Mouse (Mus musculus) midbrain, postnatal 0 days (tissue): Measurements from ENCODE around the gene Nrxn1. TPM values are rescaled to one million over a fixed set of nuclear protein-coding genes. Genes with fewer than 3 reads are reported as not detected.
"Not testable (repeated sequence)": the region's sequence is repeated elsewhere in the genome, so short reads cannot be mapped to it uniquely, and the experiment has no call there.

Source experiments
- ATAC-seq: fragments of 200-750 bp; cut with Nextera tagmentation; 2 replicates; pipeline ENCODE4 v1.8.0; 2017; ENCODE audit warnings: moderate number of reproducible peaks, mild to moderate bottlenecking, moderate TSS enrichment, moderate library complexity; ENCODE audit not compliant: low FRiP score
- DNase-seq: peaks from one replicate; pipeline ENCODE4 v3.0.0-alpha.2; 2015; ENCODE audit warnings: low spot score
- H3K27ac ChIP-seq: fragments of 300-500 bp; sonication (generic); 2 replicates; pipeline ENCODE4 v1.5.1; 2014; ENCODE audit warnings: low read depth, mild to moderate bottlenecking, low read length, mixed read lengths
- H3K27me3 ChIP-seq: fragments of 300-500 bp; sonication (generic); 2 replicates; pipeline ENCODE4 v1.6.1; 2014; ENCODE audit warnings: low read length, control low read depth, mixed read lengths; ENCODE audit not compliant: insufficient read depth
- H3K36me3 ChIP-seq: fragments of 300-500 bp; sonication (generic); 2 replicates; pipeline ENCODE4 v1.6.1; 2014; ENCODE audit warnings: low read length, control low read depth, mixed read lengths; ENCODE audit not compliant: insufficient read depth
- H3K4me1 ChIP-seq: fragments of 300-500 bp; sonication (generic); 2 replicates; pipeline ENCODE4 v1.6.1; 2014; ENCODE audit warnings: mild to moderate bottlenecking, control low read depth, antibody characterized with exemption, low read length, mixed read lengths; ENCODE audit not compliant: insufficient read depth
- H3K4me2 ChIP-seq: fragments of 300-500 bp; sonication (generic); 2 replicates; pipeline ENCODE4 v1.6.1; 2014; ENCODE audit warnings: low read depth, mild to moderate bottlenecking, low read length, mixed read lengths; ENCODE audit not compliant: poor library complexity, severe bottlenecking
- H3K4me3 ChIP-seq: fragments of 300-500 bp; sonication (generic); 2 replicates; pipeline ENCODE4 v1.5.1; 2014; ENCODE audit warnings: low read depth, mild to moderate bottlenecking, low read length, moderate library complexity
- H3K9ac ChIP-seq: fragments of 300-500 bp; sonication (generic); replicated peaks from 2 replicates; pipeline ENCODE4 v1.6.1; 2014; ENCODE audit warnings: mild to moderate bottlenecking, low read length, moderate library complexity, mixed read lengths; ENCODE audit not compliant: poor library complexity, severe bottlenecking
- H3K9me3 ChIP-seq: fragments of 300-500 bp; sonication (generic); 2 replicates; pipeline ENCODE4 v1.6.1; 2016; ENCODE audit warnings: low read length, control low read depth
- CTCF ChIP-seq: IDR thresholded peaks from 2 replicates; pipeline ENCODE4 v1.5.1; 2016; ENCODE audit warnings: antibody characterized with exemption, mild to moderate bottlenecking
- WGBS: fragments of 180-500 bp; shearing (Covaris S2); extraction: QIAGEN DNeasy Blood & Tissue Kit; methylation state at CpG from one replicate; pipeline ENCODE4 v1.1.7; 2014; 5-methylcytosine and 5-hydroxymethylcytosine counted together
- polyA plus RNA-seq: library from polyadenylated mRNA; unstranded; fragments of >200 nt; fragmentation: Nextera tagmentation; extraction: Ambion mirVana; gene quantifications from 2 replicates; pipeline ENCODE4 v1.2.1, GENCODE M21; 2015
- total RNA-seq: library from RNA; depleted of rRNA; stranded (reverse); fragments of >200 nt; gene quantifications from 2 replicates; pipeline ENCODE4 v1.2.3, GENCODE M21; 2014

Gene Nrxn1
- total and polyA plus RNA-seq, 2 experiments from 2014 or later, result 240 to 472 TPM

DNA sequence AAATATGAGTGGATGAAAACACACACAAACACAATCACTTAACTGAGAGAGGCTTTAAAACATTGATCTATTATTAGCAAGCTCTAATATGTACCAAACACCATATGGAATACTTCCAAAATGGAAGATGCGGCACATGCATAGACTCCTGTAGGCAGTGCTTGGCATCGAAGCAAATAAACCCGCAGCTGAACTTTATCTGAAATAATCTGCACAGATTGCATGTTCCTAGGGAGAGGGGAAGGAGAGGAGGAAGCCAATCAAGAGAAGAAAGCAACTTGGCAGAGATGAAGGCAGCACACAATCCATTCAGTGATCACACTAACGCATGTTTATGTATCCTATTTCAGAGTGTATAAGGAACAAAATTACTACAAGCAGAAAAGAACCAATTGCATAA, 542.5 kb downstream of the Nrxn1 start:
- Histone ChIP-seq H3K4me2 (no peak overlapping the region), H3K9me3 (no peaks in the 10 kb centered on the region), H3K4me3 (no peak overlapping the region), H3K4me1 (no peaks in the 10 kb centered on the region), H3K27me3 (no peaks in the 10 kb centered on the region), H3K27ac (no peak overlapping the region), H3K36me3 (no peaks in the 10 kb centered on the region), H3K9ac (no peak overlapping the region)
- DNase-seq (no peak), ATAC-seq (no peak)
- 83% methylated on average over 4 of the region's 4 CpGs for WGBS
- no peak for TF ChIP-seq CTCF

DNA sequence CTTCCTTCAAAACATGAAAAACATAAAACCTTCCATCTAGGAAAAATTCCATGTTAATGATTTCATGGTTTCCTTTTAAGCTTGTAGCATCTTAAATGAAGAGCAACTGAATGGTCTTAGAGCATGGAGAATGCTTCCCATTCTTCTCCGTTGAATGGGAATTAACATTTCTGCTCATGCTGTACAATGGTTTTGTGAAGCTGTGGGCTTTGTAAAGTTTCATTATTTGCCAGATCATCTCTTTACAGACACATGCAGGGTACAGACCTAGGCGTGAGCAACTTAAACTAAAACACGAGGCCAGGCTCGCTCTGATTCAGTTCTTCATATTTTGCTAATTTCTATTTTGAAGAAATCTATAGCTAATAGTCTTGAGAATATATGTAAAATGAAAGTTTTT, 546.1 kb downstream of the Nrxn1 start:
- no peak overlapping the region for H3K27ac ChIP-seq
- TF ChIP-seq CTCF, result no peak
- H3K27me3 ChIP-seq, result no peaks in the 10 kb centered on the region
- ATAC-seq (no peak), DNase-seq (no peak)
- no peak overlapping the region for H3K4me2 ChIP-seq
- H3K4me3 ChIP-seq, result no peak overlapping the region
- H3K9me3 ChIP-seq, result no peaks in the 10 kb centered on the region
- 28% methylated on average over 4 of the region's 4 CpGs for WGBS
- no peaks in the 10 kb centered on the region for H3K36me3 ChIP-seq
- no peaks in the 10 kb centered on the region for H3K4me1 ChIP-seq
- H3K9ac ChIP-seq, result no peak overlapping the region

DNA sequence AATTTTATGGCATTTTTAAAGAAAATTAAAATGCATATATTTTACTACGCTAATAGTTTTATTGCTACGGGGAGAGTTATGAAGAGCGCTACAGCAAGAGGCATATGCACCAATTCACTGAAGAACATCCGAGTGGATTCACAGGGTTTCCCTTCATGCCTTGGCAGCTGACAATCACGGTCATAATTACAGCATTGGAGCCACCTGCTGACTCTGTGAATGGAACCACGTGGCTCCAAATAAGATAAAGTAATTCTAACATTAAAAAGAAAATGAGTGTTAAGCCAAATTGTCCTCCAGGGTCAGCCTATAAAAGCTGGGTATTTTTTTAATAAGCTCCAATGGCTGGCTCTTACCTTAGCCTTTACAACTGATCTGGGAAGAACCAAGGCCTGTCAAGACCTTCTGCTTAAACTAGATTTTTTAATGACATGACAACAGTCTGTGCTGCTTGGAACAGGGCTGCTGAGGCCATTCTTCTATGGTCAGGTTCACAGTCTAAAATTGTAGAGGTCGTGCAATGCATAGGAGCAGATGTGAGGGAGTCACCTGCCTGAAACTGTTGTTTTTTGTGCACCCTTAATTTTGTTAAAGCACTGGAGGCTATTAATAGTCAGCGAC, 548.1 kb downstream of the Nrxn1 start:
- ATAC-seq (no peak), DNase-seq (peak; percentile 20)
- H3K36me3 ChIP-seq, result no peaks in the 10 kb centered on the region
- WGBS, result 45% methylated on average over 8 of the region's 8 CpGs
- H3K4me1 ChIP-seq, result no peaks in the 10 kb centered on the region
- H3K27ac ChIP-seq, result no peak overlapping the region
- H3K27me3 ChIP-seq, result no peaks in the 10 kb centered on the region
- H3K4me3 ChIP-seq, result no peak overlapping the region
- no peak for TF ChIP-seq CTCF
- no peak overlapping the region for H3K9ac ChIP-seq
- H3K9me3 ChIP-seq, result no peaks in the 10 kb centered on the region
- no peak overlapping the region for H3K4me2 ChIP-seq

DNA sequence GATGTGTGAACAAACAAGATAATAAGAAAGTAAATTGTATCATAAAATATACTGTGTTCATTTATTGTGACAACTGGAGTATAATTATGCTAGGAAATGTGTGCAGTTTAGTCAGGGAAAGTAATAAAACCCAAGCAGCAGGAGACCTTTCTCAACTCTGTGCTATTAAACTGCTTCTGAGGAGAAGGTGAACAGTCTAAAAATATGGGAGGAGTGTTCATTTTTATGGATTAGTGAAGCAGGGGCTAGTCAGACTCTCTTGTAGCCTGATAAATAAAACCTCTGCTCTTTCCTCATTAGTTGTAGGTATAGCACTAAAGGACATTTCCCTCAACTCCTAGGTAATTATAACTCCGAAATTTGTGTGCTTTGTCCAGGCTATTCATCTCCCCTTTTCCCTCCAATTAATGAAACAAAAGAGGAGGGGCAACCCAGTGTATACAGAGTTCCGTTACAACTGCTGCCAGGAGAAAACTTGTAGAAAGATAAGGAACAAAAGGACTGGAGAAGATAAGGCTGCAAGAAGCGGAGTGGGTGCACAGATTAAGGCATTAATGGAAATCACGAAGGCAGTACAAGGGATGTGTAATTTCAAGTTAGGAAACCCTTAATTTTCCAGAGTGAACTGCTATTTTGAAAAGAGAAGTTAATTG, 548.8 kb downstream of the Nrxn1 start:
- WGBS, result 39% methylated on average over 4 of the region's 4 CpGs
- Histone ChIP-seq H3K36me3 (no peaks in the 10 kb centered on the region), H3K4me3 (no peak overlapping the region), H3K4me2 (no peak overlapping the region), H3K4me1 (no peaks in the 10 kb centered on the region), H3K27me3 (no peaks in the 10 kb centered on the region), H3K9ac (no peak overlapping the region), H3K9me3 (no peaks in the 10 kb centered on the region), H3K27ac (no peak overlapping the region)
- no peak for TF ChIP-seq CTCF
- ATAC-seq (no peak), DNase-seq (no peak)

DNA sequence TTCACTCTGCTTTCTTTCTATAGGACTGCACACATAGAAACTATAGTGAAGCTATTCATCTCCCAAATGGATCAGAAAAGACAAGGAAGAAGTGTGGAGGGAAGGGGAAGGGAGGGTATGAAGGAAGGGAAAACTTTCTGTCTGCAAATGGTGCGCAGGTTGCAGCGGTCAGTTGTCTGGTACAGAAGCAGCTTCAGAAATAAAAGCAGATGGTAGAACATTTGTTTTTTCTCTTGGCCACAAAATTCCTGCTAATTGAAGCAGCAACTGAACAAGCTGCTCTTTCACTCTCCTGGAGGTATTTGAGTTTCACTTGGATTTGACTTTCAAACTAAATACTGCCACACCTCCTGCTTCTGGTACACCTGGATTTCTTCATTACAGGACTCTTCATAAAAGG, 561.4 kb downstream of the Nrxn1 start:
- Histone ChIP-seq H3K4me1 (no peaks in the 10 kb centered on the region), H3K4me3 (no peak overlapping the region), H3K4me2 (no peak overlapping the region), H3K27ac (no peak overlapping the region), H3K9ac (no peak overlapping the region), H3K36me3 (no peaks in the 10 kb centered on the region), H3K9me3 (no peaks in the 10 kb centered on the region), H3K27me3 (no peaks in the 10 kb centered on the region)
- DNase-seq, result no peak
- ATAC-seq, result no peak
- TF ChIP-seq CTCF, result no peak
- WGBS, result 92% methylated on average over 2 of the region's 2 CpGs

DNA sequence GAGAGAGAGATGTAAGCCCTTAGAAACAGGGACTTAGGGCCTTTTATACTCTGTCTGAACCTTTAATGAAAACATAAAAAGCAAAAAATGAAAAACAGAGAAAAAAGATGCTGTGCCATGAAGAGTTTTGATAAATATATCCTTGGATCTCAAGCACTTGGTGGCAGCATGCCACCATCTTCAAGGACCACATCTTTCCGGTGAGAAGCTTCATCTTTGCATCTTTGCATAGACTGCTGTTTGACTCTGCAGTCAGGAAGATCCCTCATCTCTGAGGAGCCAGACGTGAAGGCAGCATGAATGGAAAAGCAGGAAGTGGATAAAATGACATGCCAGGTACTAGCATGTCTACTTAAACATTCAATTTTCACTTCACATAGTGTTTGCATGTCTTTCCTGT, 586.8 kb downstream of the Nrxn1 start:
- H3K27me3 ChIP-seq, result no peaks in the 10 kb centered on the region
- no peaks in the 10 kb centered on the region for H3K36me3 ChIP-seq
- H3K4me2 ChIP-seq, result no peak overlapping the region
- H3K4me1 ChIP-seq, result peaks cover 2% of the 10 kb centered on the region; the same call in 1 of the 2 replicates
- no peak overlapping the region for H3K9ac ChIP-seq
- no peak for DNase-seq
- H3K4me3 ChIP-seq, result no peak overlapping the region
- no peak for TF ChIP-seq CTCF
- ATAC-seq, result no peak
- H3K9me3 ChIP-seq, result no peaks in the 10 kb centered on the region
- no peak overlapping the region for H3K27ac ChIP-seq
- 53% methylated on average over 2 of the region's 2 CpGs for WGBS

DNA sequence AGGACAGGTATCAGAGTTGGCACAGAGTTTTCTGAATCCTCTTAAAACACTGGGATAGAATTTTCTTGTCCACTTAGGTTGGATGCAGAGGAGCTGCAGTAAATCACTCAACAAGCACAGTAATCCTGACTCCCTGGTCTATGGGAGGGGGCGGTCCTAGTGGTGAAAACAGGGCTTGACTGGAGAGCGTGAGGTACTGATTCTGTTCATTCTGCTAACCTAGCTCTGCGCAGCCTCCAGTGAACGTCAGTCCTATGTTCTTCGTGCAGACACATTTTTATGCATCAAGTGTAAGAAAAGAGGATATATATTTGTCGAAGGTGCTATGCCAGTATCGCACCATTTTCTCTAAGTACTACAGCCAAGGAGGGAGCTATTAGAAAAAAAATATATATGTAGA, 588.9 kb downstream of the Nrxn1 start:
- not testable (repeated sequence) for H3K9ac ChIP-seq, H3K4me2 ChIP-seq, H3K9me3 ChIP-seq, ATAC-seq, H3K27me3 ChIP-seq, H3K27ac ChIP-seq, H3K4me3 ChIP-seq, DNase-seq, H3K36me3 ChIP-seq, H3K4me1 ChIP-seq
- 73% methylated on average over 7 of the region's 7 CpGs for WGBS
